Mouse (Mus musculus) urinary bladder, postnatal 4 days (tissue): ENCODE measurements around the gene Ppp1r7.
"Not testable (repeated sequence)": the region's sequence is repeated elsewhere in the genome, so short reads cannot be mapped to it uniquely, and the experiment has no call there.

Source experiments
- DNase-seq, 2 experiments: peaks; one replicate each; pipeline ENCODE4 v3.0.0; 2021 to 2022; ENCODE audit warnings: low spot score in 2 of 2

Ppp1r7 gene

DNA sequence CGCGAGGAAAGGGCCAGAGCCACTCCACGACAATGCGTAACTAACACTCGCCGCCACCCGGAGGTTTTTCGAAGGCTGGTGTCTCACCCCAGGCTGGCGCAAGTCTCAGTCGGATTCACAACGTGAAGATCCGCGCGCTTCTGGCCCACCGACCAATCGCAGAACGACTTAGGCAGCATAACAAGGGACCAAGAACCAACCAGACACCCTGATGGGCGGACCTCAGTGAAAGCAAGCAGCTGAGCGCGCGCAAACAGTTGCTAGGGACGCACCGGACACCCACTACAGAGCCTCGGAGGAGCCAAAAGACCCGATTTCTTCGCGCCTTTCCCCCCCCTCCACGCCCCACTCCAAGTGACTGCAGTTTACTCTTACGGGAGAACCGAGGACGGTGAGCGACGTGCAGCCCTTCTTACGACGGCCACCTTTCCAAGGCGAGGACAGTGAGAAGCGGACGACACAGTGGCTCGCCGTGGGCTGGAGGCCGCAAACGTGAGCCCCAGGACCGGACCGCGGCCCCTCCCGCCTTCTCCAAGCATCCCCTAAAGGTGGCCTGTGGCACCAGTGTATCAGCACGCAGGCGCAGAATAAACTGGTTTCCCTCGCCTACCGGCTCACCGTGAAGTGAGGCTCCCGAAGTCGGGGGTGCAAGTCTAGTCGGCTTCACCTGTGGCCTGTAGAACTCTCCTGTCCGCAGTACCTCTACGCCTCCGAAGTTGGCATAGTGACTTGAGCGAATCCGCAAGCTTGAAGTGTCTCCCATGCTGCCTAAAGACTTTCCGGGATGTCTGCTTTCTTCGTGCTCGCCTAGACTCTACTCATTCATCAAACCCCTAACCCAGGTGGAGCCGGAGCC is at the start of gene Ppp1r7, which contains the start of gene Pask:
Gene Ppp1r7 (plus strand): TSS at position 207 of the 856 bp plus-strand sequence.
Gene Pask (minus strand): TSS at position 835 of the 856 bp plus-strand sequence.
- peak; percentile 89 to 93 for DNase-seq

DNA sequence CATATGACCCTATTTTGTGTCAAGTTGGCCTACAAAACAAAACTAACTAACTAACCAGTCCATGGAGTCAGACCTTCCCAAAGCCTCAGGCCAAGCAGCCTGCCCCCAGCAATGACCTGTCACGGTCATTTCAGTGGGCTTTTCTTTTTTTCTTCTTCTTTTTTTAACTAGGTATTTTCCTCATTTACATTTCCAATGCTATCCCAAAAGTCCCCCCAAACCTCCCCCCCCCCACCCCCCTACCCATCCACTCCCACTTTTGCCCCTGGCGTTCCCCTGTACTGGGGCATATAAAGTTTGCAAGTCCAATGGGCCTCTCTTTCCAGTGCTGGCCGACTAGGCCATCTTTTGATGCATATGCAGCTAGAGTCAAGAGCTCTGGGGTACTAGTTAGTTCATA is 48.2 kb upstream of the Ppp1r7 start:
- DNase-seq: not testable (repeated sequence)

DNA sequence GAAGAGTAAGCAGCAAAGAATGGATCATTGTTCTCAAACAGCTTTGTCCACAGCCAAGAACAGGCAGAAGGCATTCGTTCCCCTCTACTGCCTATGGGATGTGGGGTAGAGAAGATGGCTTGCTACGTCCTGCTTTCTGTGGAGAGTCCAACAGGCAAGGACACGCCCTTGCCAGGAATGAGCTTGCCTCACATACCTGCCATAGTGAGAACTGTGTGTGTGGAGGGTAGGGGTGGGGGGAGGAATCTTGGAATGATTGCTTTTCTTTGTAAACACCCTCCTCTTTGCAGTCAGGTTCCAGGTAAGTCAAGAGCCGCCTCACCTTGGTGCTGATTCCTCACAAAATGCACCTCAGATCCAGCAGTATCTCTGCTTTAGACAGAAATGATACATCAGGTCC is 42.9 kb upstream of the Ppp1r7 start:
- DNase-seq: no peak

DNA sequence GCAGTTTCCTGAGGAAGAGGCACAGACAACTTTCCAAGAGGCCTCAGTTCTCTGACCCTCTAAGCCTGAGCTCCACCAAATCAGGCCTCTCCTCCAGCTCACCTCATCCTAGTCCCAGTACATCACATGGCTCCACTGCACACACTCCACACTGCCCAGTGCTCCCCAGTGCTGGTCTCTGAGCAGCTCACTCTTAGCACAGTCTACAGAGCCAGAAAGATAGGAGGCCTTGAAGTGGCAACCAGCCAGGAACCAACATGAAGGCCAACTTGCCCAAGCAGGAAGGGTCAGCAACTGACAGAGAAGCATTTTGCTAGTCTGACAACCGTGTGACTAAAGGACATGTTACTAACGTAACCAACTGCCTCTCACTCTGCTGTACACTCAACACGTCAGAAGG is 42.1 kb upstream of the Ppp1r7 start:
- no peak for DNase-seq

DNA sequence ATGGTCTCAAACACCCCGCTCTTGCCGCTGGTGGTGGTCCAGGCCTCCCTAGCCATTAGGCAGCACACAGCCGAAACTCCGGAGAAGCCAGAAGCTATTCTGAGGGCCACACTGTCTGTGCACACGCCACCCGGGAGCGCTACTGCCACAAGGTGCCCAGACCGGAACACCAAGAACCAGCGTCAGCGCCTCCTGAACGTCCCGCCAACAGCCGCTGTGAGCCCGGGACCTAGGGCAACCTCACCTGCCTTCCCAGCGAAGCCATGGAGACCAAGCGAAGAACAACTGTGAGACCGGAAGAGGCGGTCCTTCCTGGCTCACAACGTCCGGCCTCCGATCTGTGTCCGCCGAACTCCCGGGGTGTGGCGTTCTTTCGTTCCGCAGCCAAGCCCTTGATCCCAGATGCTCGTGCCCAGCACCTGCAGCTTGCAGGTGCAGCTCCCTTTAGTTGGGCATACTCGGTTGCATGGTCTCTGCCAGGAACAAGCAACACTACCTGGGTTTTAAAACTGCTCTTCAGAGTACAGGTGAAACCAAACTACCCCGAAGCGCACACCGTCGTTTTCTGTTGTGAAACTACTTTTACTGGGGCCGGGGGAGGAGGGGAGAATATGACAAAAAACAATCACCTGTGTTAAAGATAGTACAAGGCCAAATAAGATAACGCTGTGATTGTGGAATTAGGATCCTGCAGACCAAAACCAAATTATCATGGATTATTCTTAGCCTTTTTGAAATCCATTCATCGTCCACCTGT is 36.9 kb upstream of the Ppp1r7 start, which contains the start of gene Mterf4:
Gene Mterf4 (minus strand): TSS at position 335 of the 757 bp plus-strand sequence.
- peak; percentile 72 to 77 for DNase-seq

DNA sequence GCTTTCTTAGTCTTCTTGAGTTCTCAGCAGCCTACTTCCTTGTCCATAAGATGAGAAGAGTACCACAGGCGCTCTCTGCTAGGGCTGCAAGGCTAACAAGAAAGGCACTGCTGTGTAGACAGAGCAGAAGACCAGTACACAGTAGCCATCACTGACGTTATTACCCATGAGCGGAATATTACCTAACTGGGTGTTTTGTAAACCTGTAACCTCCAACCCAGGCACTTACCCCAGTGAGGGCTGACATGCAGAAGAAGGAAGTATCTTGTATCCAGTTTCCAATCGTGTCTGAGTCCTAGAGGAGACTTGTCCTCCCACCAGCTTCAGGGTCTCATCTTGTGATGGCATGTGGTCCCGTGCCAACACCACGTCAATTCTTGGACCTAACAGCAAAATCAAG is 18.7 kb upstream of the Ppp1r7 start:
- DNase-seq: no peak

DNA sequence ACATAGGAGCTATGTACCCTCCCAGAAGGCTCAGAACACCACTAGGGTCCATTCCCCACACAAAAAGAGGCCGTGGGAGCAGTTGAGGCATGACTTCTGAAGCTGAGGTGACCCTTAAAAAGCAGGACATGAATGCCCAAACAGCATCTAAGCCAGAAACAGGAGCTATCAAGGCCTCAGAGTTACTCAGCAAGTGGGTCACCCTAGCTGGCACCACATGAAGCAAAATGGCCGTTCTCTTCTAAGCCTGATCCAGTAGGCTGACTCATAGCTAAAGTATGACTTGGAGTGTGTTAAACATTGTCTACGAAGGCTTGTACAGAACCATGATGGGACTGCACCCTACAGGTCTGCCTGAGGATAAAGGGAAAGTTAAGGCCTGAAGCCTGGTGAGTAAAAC is 16.2 kb upstream of the Ppp1r7 start:
- no peak for DNase-seq

DNA sequence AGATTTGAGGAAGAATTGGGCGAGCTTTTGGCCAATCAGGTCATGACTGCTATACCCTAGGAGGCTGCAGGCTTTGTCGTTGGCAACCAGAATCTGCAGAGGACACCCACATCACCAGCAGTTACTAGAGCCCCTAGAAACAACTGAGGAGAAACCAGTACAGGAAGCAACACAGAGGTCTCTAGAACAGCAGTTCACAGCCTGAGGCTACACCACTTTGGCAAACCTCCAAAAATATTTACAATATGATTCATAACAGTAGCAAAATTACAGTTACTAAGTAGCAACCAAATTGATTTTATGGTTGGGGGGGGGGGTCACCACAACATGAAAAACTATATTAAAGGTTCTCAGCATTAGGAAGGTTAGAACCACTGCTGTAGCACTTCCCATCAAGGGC is 8.0 kb upstream of the Ppp1r7 start:
- no peak for DNase-seq

DNA sequence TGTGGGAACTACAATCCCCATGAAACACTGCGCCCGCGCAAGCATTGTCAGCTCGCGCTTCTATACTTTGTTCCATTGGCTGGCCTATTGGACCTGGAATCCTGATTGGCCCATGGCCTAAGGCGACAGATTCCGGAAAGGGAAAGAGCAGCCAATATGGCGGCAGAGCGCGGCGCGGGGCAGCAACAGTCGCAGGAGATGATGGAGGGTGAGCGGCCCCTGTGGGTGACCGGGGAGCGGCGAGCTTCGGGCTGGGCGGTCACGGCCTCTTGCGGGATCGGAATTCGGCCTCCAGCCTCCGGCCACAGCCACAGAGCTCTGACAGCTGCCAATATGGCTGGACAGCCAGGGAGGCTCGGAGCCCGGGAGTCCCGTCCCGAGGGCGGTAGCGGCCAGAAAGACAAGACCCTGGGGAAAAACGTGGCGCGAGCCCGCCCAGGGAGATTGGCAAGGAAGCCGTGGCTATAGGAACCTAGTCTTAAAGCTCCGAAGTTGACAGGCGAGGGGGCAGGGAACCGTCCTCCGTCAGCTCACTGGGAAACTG is 922 bp downstream of the Ppp1r7 start:
- peak; percentile 91 to 93 for DNase-seq

DNA sequence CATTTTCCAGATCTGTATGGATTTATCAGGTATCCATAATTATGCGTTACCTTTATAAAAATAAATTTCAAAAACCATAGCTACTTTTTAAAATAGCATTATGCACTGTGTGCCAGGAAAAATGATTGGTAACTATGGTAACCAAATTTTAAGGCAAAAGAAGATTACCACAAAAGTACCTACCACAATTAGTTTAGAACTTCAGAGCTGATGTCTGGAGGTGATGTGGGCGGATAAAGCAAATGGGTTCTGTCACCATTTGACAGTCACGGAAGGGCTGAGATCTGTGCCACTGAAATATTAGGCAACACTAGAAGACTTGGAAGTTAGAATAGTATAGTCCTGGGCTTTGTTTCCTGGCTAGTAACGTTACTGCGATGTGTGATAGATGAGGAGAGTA is 4.5 kb downstream of the Ppp1r7 start:
- no peak for DNase-seq

DNA sequence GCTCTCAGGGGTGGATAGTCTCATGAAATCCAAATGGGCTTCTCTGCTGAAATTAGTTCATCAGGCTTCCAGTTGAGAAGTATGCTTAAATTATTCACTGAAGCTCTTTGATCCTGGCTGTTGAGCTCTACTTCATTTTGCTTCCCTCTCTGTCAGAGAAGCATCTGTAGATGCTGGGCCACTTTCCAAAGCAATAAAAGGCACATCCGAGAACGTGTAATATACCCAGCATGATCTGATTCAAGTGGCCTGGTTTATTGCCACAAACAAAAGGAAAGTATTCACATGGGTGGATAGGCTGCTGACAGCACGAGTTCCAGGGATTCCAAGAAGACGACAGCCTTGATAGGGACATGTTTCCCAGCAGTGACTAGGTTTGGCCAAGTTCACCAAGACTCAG is 7.0 kb downstream of the Ppp1r7 start:
- DNase-seq: no peak

DNA sequence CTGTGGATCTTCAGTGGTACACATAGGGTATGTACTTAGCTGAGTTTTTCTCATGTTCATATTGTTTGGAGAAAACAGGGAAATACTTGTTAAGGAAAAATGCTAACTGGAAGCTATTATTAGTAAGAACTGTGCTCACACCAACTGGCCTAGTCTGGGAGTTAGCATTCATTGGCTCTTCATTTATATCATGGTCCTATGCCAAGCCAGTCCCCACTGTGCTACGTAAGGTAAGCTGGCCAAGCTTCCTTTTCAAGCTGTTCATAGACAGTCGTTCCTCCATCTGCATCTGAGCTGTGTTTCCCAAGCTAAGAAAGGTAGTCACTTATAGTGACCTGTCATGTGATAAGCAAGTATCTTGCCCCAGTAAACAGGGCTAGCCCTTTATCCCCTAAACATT is 10.1 kb downstream of the Ppp1r7 start:
- DNase-seq: no peak

DNA sequence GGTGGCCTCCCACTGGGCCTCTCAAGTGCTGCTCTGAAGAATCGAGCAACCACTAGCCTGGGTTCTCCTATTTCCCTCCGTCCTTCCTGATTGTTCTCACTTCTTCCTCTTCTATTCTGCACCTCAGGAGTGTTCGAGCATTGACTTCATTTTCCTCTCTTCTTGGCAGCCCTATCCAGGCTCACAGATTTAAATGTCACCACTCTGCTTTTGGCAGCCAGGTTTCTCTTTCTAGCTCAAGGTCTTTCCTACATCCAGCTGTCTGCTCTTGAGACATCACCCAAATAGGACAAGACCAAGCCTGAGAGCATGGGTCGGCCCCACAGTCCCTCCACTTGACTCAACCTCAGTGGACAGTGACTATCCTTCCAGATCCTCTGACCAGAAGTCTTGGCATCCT is 20.0 kb downstream of the Ppp1r7 start:
- DNase-seq: no peak

DNA sequence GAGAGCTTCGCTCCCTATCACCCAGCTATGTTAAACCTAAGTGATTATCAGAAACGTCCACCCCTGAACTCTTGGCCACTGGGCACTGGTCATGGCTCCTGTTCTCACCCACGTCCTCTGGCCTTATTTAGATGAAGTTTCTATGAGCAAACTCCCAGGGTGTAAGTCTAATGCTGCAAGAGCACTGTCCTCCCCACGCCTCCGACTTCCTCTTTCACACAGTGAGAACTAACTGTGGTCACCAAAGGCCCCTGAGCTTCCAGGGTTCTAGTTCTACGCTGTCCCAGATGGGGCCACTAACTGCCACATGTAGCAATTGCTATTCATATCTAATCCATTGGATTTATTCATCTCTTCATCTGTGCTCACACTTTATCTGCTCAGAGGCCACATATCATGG is 23.0 kb downstream of the Ppp1r7 start:
- no peak for DNase-seq

DNA sequence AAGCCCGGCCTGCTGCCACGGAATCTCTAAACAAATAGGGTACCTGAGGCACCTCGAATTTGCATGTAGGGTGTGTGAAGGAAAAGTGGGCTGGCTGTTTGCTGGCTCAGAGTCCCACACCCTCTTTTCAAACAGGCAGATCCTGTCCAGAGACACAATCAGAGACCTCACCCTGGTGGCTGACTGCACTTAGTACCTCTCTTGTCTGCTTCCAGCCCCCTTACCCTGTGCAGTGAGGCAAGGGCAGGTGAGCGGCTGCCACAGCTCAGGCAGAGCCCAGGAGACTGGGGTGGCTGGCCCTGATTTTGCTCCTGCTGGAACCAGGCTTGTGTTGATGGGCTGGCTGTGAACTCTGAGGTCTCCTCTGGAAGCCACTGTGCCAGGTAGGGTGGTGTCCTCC is 31.0 kb downstream of the Ppp1r7 start, which contains the start of gene Ano7:
Gene Ano7 (plus strand): TSS at position 266 of the 400 bp plus-strand sequence.
- DNase-seq: no peak

DNA sequence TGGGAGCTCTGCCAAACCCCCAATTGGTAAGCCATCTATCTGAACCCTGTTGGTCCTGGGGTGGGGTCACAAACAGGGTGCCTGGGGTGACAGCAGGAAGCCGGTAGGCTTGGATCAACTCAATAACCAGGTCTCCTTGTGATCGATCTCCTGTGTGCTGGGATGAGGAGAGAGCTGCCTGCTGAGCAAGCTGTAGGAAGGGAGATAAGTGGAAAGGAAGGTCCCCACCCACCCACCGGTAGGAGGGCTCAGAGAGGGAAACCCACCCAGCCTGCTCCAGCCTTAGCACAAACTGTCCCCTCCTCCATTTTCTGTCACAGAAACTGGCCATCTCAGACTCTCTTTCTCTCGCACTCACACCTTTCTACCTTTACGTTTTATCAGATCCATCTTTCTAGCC is 34.7 kb downstream of the Ppp1r7 start:
- no peak for DNase-seq

DNA sequence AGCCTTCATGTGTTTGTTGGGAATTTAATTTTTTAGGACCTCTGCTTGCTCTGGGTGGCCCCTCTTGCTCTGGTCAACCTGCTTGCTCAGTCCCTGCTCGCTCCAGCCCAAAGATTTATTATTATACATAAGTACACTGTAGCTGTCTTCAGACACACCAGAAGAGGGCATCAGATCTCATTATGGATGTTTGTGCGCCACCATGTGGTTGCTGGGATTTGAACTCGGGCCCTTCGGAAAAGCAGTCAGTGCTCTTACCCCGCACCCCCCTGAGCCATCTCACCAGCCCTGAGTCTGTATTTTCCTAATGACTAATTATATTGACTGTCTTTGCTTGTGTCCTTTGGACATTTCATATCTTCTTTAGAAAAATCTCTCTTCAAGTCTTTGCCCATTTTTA is 36.5 kb downstream of the Ppp1r7 start:
- no peak for DNase-seq

DNA sequence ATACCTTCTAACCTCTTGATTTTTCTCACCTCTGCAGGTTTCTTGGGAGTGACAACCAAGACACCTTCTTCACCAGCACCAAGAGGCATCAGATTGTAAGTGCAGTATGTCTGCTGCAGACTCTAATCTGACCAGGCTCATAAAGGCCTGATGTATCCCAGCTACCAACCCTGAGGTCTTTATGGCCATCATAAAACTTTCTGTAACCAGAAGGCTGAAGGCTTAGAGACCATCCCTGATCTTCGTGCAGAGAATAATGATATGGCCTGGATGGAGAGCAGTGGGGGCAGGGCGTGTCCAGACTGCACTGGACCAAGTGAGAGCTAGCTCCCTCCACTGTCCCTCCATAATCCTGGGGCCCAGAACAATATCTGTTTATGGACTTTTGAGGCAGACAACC is 44.5 kb downstream of the Ppp1r7 start:
- DNase-seq: no peak

DNA sequence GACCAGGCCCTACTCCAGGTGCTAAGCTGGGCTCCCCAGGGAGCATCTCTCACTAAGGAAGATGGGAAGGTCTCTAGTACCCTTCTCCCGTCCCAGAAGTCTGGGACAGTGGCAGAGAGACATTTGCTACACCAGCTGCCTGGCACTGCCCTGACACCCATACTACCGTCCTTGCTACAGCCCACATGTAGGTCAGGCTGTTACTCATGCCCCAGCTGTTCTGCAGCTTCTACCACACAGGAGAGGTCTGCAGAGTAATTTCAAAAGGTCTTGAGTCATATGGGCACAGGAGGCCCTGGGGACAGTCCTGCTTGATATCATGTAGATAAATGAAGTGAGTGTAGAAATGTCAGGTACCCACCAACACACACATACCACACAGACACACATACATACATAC is 46.3 kb downstream of the Ppp1r7 start:
- DNase-seq: no peak

DNA sequence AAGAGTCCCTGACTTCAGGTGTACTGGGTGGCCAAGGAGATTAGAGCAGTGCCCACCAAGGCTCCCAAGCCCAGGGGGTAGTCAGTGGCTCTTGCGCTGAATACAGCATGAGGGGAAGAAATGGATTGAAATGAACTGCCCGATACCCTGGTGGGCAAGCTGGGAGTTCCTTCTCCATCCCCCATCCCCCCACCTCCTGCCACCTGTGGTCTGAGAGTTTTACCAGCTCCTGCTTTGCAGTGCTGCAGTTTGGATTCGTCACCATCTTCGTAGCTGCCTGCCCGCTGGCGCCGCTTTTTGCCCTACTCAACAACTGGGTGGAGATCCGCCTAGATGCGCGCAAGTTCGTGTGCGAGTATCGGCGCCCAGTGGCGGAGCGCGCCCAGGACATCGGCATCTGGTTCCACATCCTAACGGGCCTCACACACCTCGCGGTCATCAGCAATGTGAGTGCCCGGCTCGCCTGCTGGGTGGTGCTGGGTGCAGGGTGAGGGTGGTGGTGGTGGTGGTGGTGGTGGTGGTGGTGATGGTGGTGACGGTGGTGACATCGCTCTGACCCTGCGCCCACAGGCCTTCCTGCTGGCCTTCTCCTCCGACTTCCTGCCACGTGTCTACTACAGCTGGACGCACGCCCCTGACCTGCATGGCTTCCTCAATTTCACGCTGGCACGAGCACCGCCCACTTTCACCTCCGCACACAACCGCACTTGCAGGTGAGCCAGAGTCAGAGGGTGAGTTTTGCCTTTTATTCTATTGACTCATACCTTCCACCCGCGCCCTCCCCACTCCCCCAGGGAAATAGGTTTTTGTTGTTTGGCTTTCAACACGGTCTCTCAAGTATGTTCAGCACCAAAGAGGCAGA is 58.8 kb downstream of the Ppp1r7 start:
- DNase-seq: no peak

DNA sequence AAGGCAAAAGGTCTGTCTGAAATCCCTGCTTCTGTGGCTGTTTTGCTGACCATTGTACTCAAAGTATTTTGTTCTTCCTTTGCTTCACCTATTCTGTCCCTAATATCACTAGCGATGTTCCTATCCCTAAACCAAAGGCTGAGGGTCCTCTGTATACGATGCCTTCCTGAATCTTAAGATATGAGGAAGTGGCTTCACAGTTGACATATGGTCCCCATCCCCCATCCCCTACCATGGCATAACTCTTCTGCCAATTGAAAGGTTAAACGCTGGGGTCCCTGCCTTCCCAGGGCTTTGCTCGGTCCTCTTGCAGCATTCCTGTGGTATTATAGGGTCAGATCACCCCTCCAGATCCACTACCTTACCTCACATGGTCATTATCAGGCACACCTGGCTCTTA is 60.7 kb downstream of the Ppp1r7 start:
- DNase-seq: no peak
